Mouse (Mus musculus) retina, postnatal 1 day (tissue): ENCODE measurements around the gene Atg9a.
"Not testable (repeated sequence)": the region's sequence is repeated elsewhere in the genome, so short reads cannot be mapped to it uniquely, and the experiment has no call there.

ENCODE experiments used
- DNase-seq: peaks from one replicate; pipeline ENCODE4 v3.0.0-alpha.2; 2012

Gene Atg9a

GRCm38 (mm10) chr1:75191622-75192402, at the start of gene Atg9a, which contains the start of gene Ankzf1:
Gene Atg9a, minus strand, starts transcription at chr1:75192196.
Gene Ankzf1, plus strand, starts transcription at chr1:75192151.
- DNase-seq: peak; percentile 99

DNA sequence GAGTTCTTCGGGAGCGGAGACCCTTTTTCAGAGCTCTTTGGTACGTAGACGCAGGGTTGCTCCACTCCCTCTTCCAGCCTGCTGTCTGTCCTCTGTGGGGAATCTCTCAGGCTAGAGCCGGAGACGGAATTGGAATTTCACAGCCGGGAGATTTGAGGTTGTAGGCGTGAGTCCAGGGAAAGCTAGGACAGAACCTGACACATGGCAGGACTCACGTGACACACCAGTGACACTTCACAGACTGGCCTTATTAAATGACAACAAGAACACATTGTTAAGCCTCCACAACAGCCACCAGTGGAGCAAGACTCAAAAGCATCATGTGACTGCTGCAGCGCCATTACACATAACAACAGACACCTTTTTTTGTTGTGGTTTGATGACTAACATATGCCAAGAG, 47.6 kb upstream of the Atg9a start:
- no peak for DNase-seq

GRCm38 (mm10) chr1:75236117-75237050, 44.4 kb upstream of the Atg9a start, which contains the start of gene Dnajb2:
Gene Dnajb2, plus strand, starts transcription at chr1:75236406.
- DNase-seq: peak; percentile 87

DNA sequence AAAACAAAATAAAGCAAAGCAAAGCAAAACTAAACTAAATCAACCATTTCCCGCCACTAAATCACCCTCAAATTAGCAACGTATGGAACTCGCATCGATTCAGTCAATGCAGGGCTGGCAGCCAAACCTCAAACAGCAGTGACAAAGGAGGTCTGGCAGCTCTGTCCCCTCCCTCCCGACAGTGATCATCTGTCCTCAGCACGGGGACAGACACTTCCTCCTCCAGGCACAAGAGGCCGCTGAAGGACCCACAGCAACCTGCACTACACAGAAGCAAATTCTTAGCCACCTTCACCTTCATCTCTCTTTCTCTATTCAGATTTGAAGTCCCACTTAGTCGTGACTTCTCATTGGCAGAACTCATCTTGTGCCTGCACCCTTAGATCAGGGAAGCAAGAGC, 42.6 kb upstream of the Atg9a start:
- peak; percentile 87 for DNase-seq

DNA sequence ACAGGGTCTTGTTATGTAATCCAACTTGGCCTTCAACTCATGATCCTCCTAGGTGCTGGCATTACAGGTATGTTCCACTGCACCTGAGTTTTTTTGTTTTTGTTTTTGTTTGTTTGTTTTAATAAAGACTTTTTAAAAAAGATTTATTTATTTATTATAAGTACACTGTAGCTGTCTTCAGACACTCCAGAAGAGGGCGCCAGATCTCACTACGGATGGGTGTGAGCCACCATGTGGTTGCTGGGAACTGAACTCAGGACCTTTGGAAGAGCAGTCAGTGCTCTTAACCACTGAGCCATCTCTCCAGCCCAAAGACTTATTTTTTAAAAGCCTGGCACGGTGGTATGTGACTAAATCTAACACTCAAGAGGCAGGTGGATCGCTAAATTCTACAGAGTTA, 40.5 kb upstream of the Atg9a start:
- DNase-seq: not testable (repeated sequence)

DNA sequence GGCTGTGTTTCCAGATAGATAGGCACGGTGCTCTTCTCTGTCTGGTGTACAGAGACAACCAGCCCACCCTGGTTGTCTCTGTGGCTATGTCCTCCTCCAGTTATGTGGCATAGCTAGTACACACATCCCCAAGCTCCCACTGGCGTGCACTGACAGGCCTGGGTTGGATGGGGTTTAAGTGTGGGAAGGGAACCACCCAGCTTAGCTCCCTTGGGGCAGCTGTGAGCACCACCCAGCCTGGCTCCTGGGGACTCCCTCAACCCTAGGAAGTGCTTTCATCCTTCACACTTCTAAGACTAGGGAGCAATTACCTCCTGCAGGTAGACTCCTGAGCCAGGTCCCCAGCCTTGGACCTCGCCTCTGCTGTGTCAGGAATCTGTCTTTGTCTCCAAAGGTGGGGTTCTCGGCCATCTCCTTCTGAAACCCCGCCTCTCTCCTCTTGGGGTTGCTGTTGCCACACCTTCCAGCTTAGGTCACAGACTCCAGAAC, 39.7 kb upstream of the Atg9a start, which contains the start of gene A630095N17Rik:
Gene A630095N17Rik, minus strand, starts transcription at position 439 of the 489 bp plus-strand sequence.
- DNase-seq: no peak

DNA sequence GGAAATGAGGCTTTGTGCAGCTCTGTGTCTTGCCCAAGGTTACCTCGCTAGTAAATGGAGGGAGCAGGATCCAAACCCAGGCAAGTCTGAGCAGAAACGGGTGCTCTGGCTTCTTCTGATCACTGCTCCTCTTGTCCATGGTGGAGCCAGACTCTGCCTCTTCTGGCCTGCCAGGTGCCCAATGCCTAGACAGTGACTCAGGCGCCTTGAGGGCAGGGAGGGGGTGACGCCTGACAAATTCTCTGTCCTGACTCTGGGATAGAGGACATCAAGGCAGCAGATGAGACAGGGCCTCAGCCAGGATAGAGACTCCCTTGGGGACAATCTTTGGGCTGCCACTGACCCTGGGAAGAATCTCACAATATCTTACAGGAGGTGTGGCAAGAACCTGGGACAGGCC, 39.2 kb upstream of the Atg9a start:
- no peak for DNase-seq

- no peak for DNase-seq
Measured at GRCm38 (mm10) chr1:75230335-75230994, 38.5 kb upstream of the Atg9a start.

DNA sequence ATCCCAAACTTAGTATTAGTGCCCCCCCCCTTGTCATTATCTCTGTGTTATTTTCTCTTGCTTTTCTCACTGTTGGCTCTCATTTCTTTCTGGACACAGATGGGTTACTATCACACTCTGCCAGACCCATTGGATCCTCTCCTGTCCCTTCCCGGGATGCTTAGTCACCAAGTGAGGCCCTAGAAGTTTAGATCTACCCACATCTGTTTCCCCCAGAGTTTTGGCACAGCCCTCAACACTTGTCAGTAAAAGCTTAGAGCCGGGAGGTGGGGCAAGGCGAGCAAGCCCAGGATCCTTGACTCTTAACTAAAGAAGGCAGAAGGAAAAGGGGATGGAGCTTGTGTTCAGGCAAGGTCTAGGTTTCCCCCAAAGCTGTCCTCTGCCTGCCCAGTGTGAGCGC, 37.2 kb upstream of the Atg9a start:
- no peak for DNase-seq

- no peak for DNase-seq
Measured at GRCm38 (mm10) chr1:75227653-75228052, 35.7 kb upstream of the Atg9a start.

- DNase-seq: no peak
Measured at GRCm38 (mm10) chr1:75226138-75226537, 34.1 kb upstream of the Atg9a start.

DNA sequence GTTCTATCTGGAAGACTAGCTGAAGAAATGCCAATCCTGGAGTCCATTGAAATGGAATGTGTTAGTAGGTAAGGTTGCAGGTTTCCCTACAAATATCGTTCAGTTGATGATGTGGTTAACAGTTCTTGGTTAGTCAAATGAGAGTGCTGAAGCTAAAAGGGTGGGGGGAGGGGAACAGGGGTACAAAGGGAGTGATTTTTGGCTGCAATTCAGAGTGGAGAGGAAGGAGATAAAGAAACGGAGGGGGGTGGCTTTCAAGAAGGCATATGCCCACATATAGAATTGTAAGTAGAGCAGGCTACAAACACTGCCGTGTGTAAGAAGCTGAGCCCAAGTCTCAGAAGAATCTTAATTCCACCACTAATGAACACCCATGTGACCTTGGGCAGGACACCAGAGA, 33.5 kb upstream of the Atg9a start:
- no peak for DNase-seq

DNA sequence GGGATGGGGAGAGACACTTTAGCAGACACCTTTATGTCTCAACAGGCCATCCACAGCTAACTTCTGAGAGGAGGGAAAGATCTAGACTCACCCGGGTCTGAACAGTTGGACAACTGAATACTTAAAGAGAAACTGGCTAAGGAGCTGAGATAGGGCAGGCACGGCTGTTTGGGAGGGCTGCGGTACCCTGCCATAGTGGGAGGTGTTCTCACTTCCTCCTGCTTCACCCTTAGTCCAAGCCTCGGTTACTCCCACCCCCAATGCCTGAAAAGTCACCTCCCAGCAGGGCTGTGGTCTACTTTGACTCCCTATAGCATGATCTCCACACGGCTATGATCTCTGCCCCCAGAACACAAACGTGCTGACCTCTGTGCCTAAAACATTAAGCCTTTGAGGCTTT, 31.5 kb upstream of the Atg9a start:
- no peak for DNase-seq

DNA sequence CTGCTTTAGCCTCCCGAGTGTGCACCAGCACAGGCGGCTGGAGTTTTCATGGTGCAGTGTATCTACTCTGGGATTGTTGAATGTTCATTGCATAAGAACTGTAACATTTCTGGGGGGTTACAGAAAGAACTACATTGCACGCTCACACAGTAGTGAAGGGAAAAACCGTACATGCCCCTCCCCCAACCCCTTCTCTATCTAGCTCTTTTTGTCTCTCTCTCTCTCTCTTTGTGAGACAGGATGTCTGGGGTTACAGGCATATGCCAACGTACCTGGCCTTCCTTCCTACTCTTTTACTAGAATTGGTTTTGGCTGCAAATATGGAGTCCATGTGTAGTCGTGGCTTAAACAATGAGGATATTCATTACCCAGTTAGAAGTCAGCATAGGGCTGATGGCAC, 30.9 kb upstream of the Atg9a start:
- DNase-seq: no peak

DNA sequence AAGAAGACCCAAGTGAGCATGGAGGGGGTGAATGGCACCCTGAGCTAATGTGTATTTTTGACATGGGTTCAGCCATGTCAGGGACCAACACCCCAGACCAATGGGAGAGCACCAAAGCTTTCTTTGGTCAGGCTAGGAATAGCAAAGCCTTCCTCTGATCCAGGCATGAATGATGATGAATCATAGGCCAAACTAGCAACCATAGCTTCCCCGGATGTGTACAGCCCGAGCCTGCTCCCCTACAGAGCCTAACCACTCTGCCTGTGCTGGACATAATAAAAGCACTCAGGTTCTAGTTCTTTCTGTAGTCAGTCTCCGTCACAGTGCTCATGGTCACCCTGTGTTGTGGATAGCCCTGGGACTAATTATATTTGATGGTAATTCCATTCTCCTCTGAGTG, 29.5 kb upstream of the Atg9a start:
- DNase-seq: no peak

- peak; percentile 47 for DNase-seq
Measured at GRCm38 (mm10) chr1:75219531-75219930, 27.5 kb upstream of the Atg9a start, which contains the start of gene Tuba4a. Gene Tuba4a, minus strand, starts transcription at chr1:75219865.

DNA sequence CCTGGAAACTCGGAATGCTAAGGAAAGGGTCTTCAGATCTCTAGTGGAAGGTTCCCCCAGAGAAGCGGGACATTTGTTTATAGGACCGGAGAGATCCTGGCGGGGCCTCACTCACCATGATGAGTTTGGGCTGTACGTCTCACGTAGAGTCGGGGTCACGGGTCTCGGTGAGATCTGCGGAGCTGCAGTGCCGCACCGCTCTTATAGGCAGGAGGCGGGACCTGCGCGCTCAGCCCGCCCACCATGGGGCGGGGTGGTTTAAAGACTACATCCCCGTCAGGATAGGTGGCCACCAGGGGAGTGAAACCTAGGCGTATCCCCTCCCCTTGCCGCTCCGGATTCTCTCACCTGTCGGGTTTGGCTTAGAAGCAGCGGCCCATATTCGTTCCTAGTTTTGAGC, 27.1 kb upstream of the Atg9a start:
- peak; percentile 77 for DNase-seq

GRCm38 (mm10) chr1:75218227-75219001, 26.4 kb upstream of the Atg9a start:
- DNase-seq: peak; percentile 45

DNA sequence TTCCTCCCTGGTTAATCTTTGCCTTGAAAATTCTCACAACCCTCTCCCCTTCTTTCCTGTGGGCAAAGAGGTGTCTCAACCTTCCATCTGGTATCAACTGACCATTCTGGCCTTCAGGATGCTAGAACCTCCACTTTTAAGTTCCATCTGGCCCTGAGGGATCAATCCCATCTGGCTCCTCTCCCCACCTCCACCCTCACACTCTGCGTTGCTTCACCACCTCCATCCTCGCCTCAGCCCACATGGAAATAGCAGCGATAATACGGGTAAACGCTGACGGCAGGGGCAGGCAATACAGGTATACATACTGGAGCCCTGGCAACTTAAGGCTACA, 25.9 kb upstream of the Atg9a start:
- DNase-seq: no peak

GRCm38 (mm10) chr1:75216797-75217585, 25.0 kb upstream of the Atg9a start:
- peak; percentile 35 for DNase-seq

DNA sequence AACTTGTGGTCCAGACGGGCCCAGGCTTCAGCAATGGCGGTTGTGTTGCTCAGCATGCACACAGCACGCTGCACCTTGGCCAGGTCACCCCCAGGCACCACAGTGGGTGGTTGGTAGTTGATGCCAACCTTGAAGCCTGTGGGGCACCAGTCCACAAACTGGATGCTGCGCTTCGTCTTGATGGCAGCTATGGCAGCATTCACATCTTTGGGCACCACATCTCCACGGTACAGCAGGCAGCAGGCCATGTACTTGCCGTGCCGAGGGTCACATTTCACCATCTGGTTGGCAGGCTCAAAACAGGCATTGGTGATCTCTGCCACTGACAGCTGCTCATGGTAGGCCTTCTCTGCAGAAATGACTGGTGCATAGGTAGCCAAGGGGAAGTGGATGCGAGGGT, 23.8 kb upstream of the Atg9a start:
- no peak for DNase-seq
